Mouse (Mus musculus) erythroblast, embryonic 14.5 days (primary cell): ENCODE measurements around the gene Enpp6. TPM values are rescaled to one million over a fixed set of nuclear protein-coding genes. Genes with fewer than 3 reads are reported as not detected.

Experiments used
- H3K27me3 ChIP-seq: 2 replicates; pipeline ENCODE4 v1.6.1; 2012; ENCODE audit warnings: inconsistent platforms; ENCODE audit not compliant: control insufficient read depth
- H3K36me3 ChIP-seq: 2 replicates; pipeline ENCODE4 v1.6.1; 2012; ENCODE audit warnings: mild to moderate bottlenecking, inconsistent platforms; ENCODE audit not compliant: control insufficient read depth
- H3K4me1 ChIP-seq: 2 replicates; pipeline ENCODE4 v1.6.1; 2012; ENCODE audit warnings: inconsistent platforms; ENCODE audit not compliant: control insufficient read depth
- H3K4me3 ChIP-seq: replicated peaks from 2 replicates; pipeline ENCODE3; 2012; ENCODE audit warnings: moderate library complexity, mild to moderate bottlenecking, inconsistent platforms
- H3K9me3 ChIP-seq: 2 replicates; pipeline ENCODE4 v1.6.1; 2012; ENCODE audit warnings: low read length, inconsistent platforms, mixed read lengths; ENCODE audit not compliant: control insufficient read depth
- GATA1 ChIP-seq: IDR thresholded peaks from 2 replicates; pipeline ENCODE4 v1.6.1; 2012; ENCODE audit warnings: low read length, inconsistent platforms, mixed read lengths
- TAL1 ChIP-seq: IDR thresholded peaks from 3 replicates; pipeline ENCODE4 v1.6.1; 2012; ENCODE audit warnings: low read length, inconsistent platforms, mixed read lengths
- polyA plus RNA-seq: library from polyadenylated mRNA; stranded (reverse); fragments of >175 nt; gene quantifications from 2 replicates; pipeline ENCODE4 v1.2.3, GENCODE M21; 2012

Gene Enpp6
- not detected in 2 replicates for polyA plus RNA-seq

GRCm38 (mm10) chr8:46986386-46987140 lies at the start of gene Enpp6:
Enpp6 (plus strand) TSS chr8:46986887.
- Histone ChIP-seq H3K4me3 (no peak within 1 kb of the TSS), H3K27me3 (no peaks in the 10 kb centered on the region), H3K36me3 (no peaks in the 10 kb centered on the region), H3K9me3 (no peaks in the 10 kb centered on the region), H3K4me1 (no peaks in the 10 kb centered on the region)
- TF ChIP-seq GATA1 (no peak), TAL1 (no peak)

GRCm38 (mm10) chr8:46938218-46938617 lies 48.5 kb upstream of the Enpp6 start:
- TF ChIP-seq TAL1 (no peak), GATA1 (no peak)
- no peak overlapping the region for H3K4me3 ChIP-seq
- H3K27me3 ChIP-seq: no peaks in the 10 kb centered on the region
- H3K36me3 ChIP-seq: no peaks in the 10 kb centered on the region
- no peaks in the 10 kb centered on the region for H3K9me3 ChIP-seq
- H3K4me1 ChIP-seq: no peaks in the 10 kb centered on the region

GRCm38 (mm10) chr8:46941295-46941694 lies 45.4 kb upstream of the Enpp6 start:
- Histone ChIP-seq H3K9me3 (no peaks in the 10 kb centered on the region), H3K4me1 (no peaks in the 10 kb centered on the region), H3K27me3 (no peaks in the 10 kb centered on the region), H3K36me3 (no peaks in the 10 kb centered on the region), H3K4me3 (no peak overlapping the region)
- TF ChIP-seq TAL1 (no peak), GATA1 (no peak)

- Histone ChIP-seq H3K4me3 (no peak overlapping the region), H3K36me3 (no peaks in the 10 kb centered on the region), H3K27me3 (no peaks in the 10 kb centered on the region), H3K9me3 (no peaks in the 10 kb centered on the region), H3K4me1 (no peaks in the 10 kb centered on the region)
- no peak for TF ChIP-seq GATA1
- TF ChIP-seq TAL1: no peak
Measured at GRCm38 (mm10) chr8:46941731-46942650, 44.7 kb upstream of the Enpp6 start.

- Histone ChIP-seq H3K9me3 (no peaks in the 10 kb centered on the region), H3K36me3 (no peaks in the 10 kb centered on the region), H3K4me1 (no peaks in the 10 kb centered on the region), H3K4me3 (no peak overlapping the region), H3K27me3 (no peaks in the 10 kb centered on the region)
- no peak for TF ChIP-seq GATA1
- no peak for TF ChIP-seq TAL1
Measured at GRCm38 (mm10) chr8:46942651-46943024, 44.0 kb upstream of the Enpp6 start.

GRCm38 (mm10) chr8:46943337-46943736 lies 43.4 kb upstream of the Enpp6 start:
- no peaks in the 10 kb centered on the region for H3K27me3 ChIP-seq
- no peaks in the 10 kb centered on the region for H3K9me3 ChIP-seq
- no peaks in the 10 kb centered on the region for H3K4me1 ChIP-seq
- no peaks in the 10 kb centered on the region for H3K36me3 ChIP-seq
- H3K4me3 ChIP-seq: no peak overlapping the region
- TF ChIP-seq TAL1 (no peak), GATA1 (no peak)

- no peaks in the 10 kb centered on the region for H3K4me1 ChIP-seq
Measured at GRCm38 (mm10) chr8:46946181-46946580, 40.5 kb upstream of the Enpp6 start.

GRCm38 (mm10) chr8:46948091-46948757 lies 38.5 kb upstream of the Enpp6 start:
- H3K4me3 ChIP-seq: no peak overlapping the region
- no peaks in the 10 kb centered on the region for H3K27me3 ChIP-seq
- TF ChIP-seq GATA1: no peak
- TF ChIP-seq TAL1: no peak
- no peaks in the 10 kb centered on the region for H3K36me3 ChIP-seq
- no peaks in the 10 kb centered on the region for H3K4me1 ChIP-seq
- H3K9me3 ChIP-seq: no peaks in the 10 kb centered on the region

More at GRCm38 (mm10) chr8:46946181-46946580, 40.5 kb upstream of the Enpp6 start:
- H3K36me3 ChIP-seq: no peaks in the 10 kb centered on the region
- H3K4me3 ChIP-seq: no peak overlapping the region
- H3K27me3 ChIP-seq: no peaks in the 10 kb centered on the region
- no peaks in the 10 kb centered on the region for H3K9me3 ChIP-seq
- TF ChIP-seq TAL1: no peak
- TF ChIP-seq GATA1: no peak

GRCm38 (mm10) chr8:46953472-46953871 lies 33.2 kb upstream of the Enpp6 start:
- Histone ChIP-seq H3K27me3 (no peaks in the 10 kb centered on the region), H3K36me3 (no peaks in the 10 kb centered on the region), H3K4me3 (no peak overlapping the region), H3K9me3 (no peaks in the 10 kb centered on the region), H3K4me1 (no peaks in the 10 kb centered on the region)
- TF ChIP-seq GATA1 (no peak), TAL1 (no peak)
